ENCODE assay signal across 9 mouse cellular contexts in the genomic region with DNA sequence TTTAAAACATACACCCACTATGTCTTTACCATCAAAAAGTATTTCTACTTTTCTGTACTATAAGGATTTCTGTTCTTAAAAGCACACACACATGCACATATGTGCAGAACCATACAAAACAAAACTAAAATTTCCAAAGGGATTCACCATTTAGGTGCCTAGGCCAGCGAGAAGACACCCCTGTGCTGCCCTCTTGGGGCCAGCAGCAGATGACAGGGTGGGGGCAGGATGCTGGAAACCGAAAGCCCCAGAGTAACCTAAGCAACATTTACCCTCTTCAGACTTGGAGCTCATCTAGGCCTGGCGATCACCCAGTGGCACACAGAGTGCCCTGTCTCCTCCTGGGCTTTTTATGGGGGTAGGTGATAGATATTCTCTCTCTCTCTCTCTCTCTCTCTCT.
DNase-seq lines count a peak whose midpoint lies in the region; ATAC-seq and TF ChIP-seq lines count a peak whose summit lies in the region.
"Had no signal": no experiment of that assay in that cellular context is flagged by ENCODE, and none has a peak within 500 bp of the region (broad histone marks: within the 10 kb centered on the region; RNA-seq: fewer than 3 reads in every experiment).

No protein-coding gene starts in this region.

- TF ChIP-seq CTCF in kidney, postnatal 0 days (IDR thresholded peaks at IDR 0.05; ENCODE audit: low read depth), result peak; percentile 51; the same call in 1 of the 2 replicates

- H3K36me3 ChIP-seq in kidney, postnatal 0 days (ENCODE audit: insufficient read depth, low read length), result no peaks in the 10 kb centered on the region
- H3K36me3 ChIP-seq in liver, embryonic 12.5 days, result no peaks in the 10 kb centered on the region

- no peaks in the 10 kb centered on the region for H3K4me1 ChIP-seq in kidney, postnatal 0 days (replicated peaks; ENCODE audit: insufficient read depth, low read length)
- peaks cover 43% of the 10 kb centered on the region for H3K4me1 ChIP-seq in liver, embryonic 12.5 days

- H3K4me2 ChIP-seq in kidney, postnatal 0 days (ENCODE audit: low read length), result no peak overlapping the region
- H3K4me2 ChIP-seq in liver, embryonic 12.5 days, result peak overlapping the region; percentile 37; the same call in 1 of the 2 replicates

- intact Hi-C loops in left cerebral cortex, postnatal 10 days (cut with DNase I), result no loop called here

- H3K9me3 ChIP-seq in kidney, postnatal 0 days (replicated peaks; ENCODE audit: low read length), result no peaks in the 10 kb centered on the region
- no peaks in the 10 kb centered on the region for H3K9me3 ChIP-seq in liver, embryonic 12.5 days (replicated peaks)

- 35% methylated on average over 3 of the region's 3 CpGs for WGBS in kidney, postnatal 0 days
- 29% methylated on average over 3 of the region's 3 CpGs for WGBS in liver, embryonic 12.5 days (ENCODE audit: insufficient replicate concordance)

- no peak overlapping the region for H3K27ac ChIP-seq in kidney, postnatal 0 days
- H3K27ac ChIP-seq in liver, embryonic 12.5 days, result peak overlapping the region; percentile 10; the same call in 1 of the 2 replicates

- ATAC-seq in kidney, postnatal 0 days (replicated peaks; ENCODE audit: low FRiP score, low read depth), result no peak
- ATAC-seq in liver, embryonic 12.5 days, result no peak

- H3K27me3 ChIP-seq in kidney, postnatal 0 days (ENCODE audit: insufficient read depth, low read length), result no peaks in the 10 kb centered on the region
- H3K27me3 ChIP-seq in liver, embryonic 12.5 days (replicated peaks), result peaks cover 36% of the 10 kb centered on the region; the same call in 1 of the 2 replicates

- DNase-seq in kidney, postnatal 0 days (ENCODE audit: low spot score), result no peak
- DNase-seq in kidney, adult 18-20 months, result no peak
- DNase-seq in B cell, adult 2 months, result peak; percentile 16 to 19
- DNase-seq in adipocyte (ENCODE audit: low spot score), result peak; percentile 38
- no peak for DNase-seq in Muller cell, postnatal 12 days (ENCODE audit: inconsistent ontology term)
- no peak for DNase-seq in frontal cortex, postnatal 10 days (ENCODE audit: low spot score in 2 of 2)
- DNase-seq in left cerebral cortex, postnatal 10 days (ENCODE audit: extremely low spot score in 1 of 2, low spot score in 2 of 2), result no peak

- H3K9ac ChIP-seq in kidney, postnatal 0 days (ENCODE audit: low read depth, low read length), result no peak overlapping the region
- no peak overlapping the region for H3K9ac ChIP-seq in liver, embryonic 12.5 days

- H3K4me3 ChIP-seq in kidney, postnatal 0 days (replicated peaks; ENCODE audit: low read depth, low read length), result no peak overlapping the region
- no peak overlapping the region for H3K4me3 ChIP-seq in liver, embryonic 12.5 days
- H3K4me3 ChIP-seq: erythroblast, embryonic 14.5 days had no signal

Comparison
In these comparisons a context has a peak if more than half of its experiments do, and no peak if none do; other contexts are left out.
1. DNase-seq: peak in B cell, adult 2 months (2 of 2) and adipocyte (single experiment); none in kidney, postnatal 0 days (single experiment), kidney, adult 18-20 months (single experiment), Muller cell, postnatal 12 days (single experiment), frontal cortex, postnatal 10 days (0 of 2) and left cerebral cortex, postnatal 10 days (0 of 2).